ENCODE assay signal across 31 mouse cellular contexts in the genomic region with DNA sequence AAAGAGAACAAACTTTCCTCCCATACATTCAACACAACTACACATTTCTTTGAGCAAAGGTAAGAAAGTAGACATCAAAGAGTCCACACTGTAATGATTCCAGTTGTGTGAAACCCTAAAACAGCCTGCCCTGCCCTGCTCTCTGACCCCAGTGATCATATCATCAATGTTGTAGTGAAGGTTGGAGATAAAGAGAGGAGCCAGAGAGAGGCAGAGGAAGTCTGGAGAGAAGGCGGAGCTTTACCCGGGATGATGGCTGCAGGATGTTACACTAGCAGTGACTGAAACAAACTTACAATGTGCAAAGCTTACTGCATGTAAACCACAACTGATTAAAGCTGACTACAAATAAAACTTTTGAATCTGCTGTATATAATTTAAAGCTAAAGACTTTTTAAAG. TPM values are rescaled to one million over a fixed set of nuclear protein-coding genes. Genes with fewer than 3 reads are reported as not detected.
DNase-seq lines count a peak whose midpoint lies in the region; ATAC-seq and TF ChIP-seq lines count a peak whose summit lies in the region.
"Had no signal": no experiment of that assay in that cellular context is flagged by ENCODE, and none has a peak within 500 bp of the region (broad histone marks: within the 10 kb centered on the region; RNA-seq: fewer than 3 reads in every experiment).

No protein-coding gene starts in this region.

- H3K9me3 ChIP-seq in liver, embryonic 13.5 days (replicated peaks): no peaks in the 10 kb centered on the region
- H3K9me3 ChIP-seq in liver, postnatal 0 days (ENCODE audit: low read length): no peaks in the 10 kb centered on the region
- H3K9me3 ChIP-seq in MEL (replicated peaks; ENCODE audit: insufficient read depth, low read length): no peaks in the 10 kb centered on the region
- H3K9me3 ChIP-seq in midbrain, embryonic 11.5 days (ENCODE audit: control insufficient read depth, low read length): no peaks in the 10 kb centered on the region
- no peaks in the 10 kb centered on the region for H3K9me3 ChIP-seq in midbrain, embryonic 10.5 days (replicated peaks)
- H3K9me3 ChIP-seq: embryonic facial prominence, embryonic 10.5 days; embryonic facial prominence, embryonic 13.5 days; forebrain, embryonic 12.5 days; forebrain, embryonic 15.5 days had no signal

- H3K4me3 ChIP-seq in liver, embryonic 13.5 days (replicated peaks): no peak overlapping the region
- no peak overlapping the region for H3K4me3 ChIP-seq in liver, postnatal 0 days (ENCODE audit: low read depth, low read length)
- H3K4me3 ChIP-seq in MEL (ENCODE audit: control insufficient read depth in 1 of 2, insufficient read depth in 1 of 2, low read depth in 2 of 2, low read length in 2 of 2): no peak overlapping the region
- no peak overlapping the region for H3K4me3 ChIP-seq in midbrain, embryonic 11.5 days (ENCODE audit: low read depth, low read length)
- H3K4me3 ChIP-seq in midbrain, embryonic 10.5 days: no peak overlapping the region
- H3K4me3 ChIP-seq: embryonic facial prominence, embryonic 10.5 days; embryonic facial prominence, embryonic 13.5 days; erythroblast, embryonic 14.5 days; forebrain, embryonic 12.5 days; forebrain, embryonic 15.5 days had no signal

- TF ChIP-seq POLR2A in MEL (IDR thresholded peaks at IDR 0.05; ENCODE audit: control insufficient read depth in 1 of 2, insufficient read depth in 1 of 2, low read depth in 1 of 2, low read length in 2 of 2, poor library complexity in 1 of 2): no peak

- H3K27ac ChIP-seq in liver, embryonic 13.5 days: no peak overlapping the region
- H3K27ac ChIP-seq in liver, postnatal 0 days (ENCODE audit: low read depth): no peak overlapping the region
- H3K27ac ChIP-seq in MEL (ENCODE audit: control insufficient read depth, low read depth, low read length): no peak overlapping the region
- no peak overlapping the region for H3K27ac ChIP-seq in midbrain, embryonic 11.5 days (ENCODE audit: low read depth, low read length)
- no peak overlapping the region for H3K27ac ChIP-seq in midbrain, embryonic 10.5 days (replicated peaks)
- H3K27ac ChIP-seq: embryonic facial prominence, embryonic 10.5 days; embryonic facial prominence, embryonic 13.5 days; forebrain, embryonic 12.5 days; forebrain, embryonic 15.5 days; hindbrain, embryonic 14.5 days; hindbrain, postnatal 0 days had no signal

- peak; percentile 54; the same call in 1 of the 2 replicates for ATAC-seq in liver, embryonic 13.5 days (ENCODE audit: low read depth)
- ATAC-seq in liver, postnatal 0 days: no peak
- peak; percentile 59 for ATAC-seq in megakaryocyte-erythroid progenitor cell, adult 5-6 weeks (replicated peaks; ENCODE audit: low FRiP score, low TSS enrichment, poor library complexity, severe bottlenecking)
- ATAC-seq in midbrain, embryonic 11.5 days (ENCODE audit: low FRiP score): no peak
- ATAC-seq: forebrain, embryonic 15.5 days; hindbrain, postnatal 0 days had no signal

- no peaks in the 10 kb centered on the region for H3K79me2 ChIP-seq in MEL (ENCODE audit: control insufficient read depth, insufficient read depth, low read length, poor library complexity)

- peaks cover 22% of the 10 kb centered on the region for H3K36me3 ChIP-seq in liver, embryonic 13.5 days
- H3K36me3 ChIP-seq in liver, postnatal 0 days (replicated peaks; ENCODE audit: insufficient read depth, low read length): peaks cover 7% of the 10 kb centered on the region; the same call in 1 of the 2 replicates
- H3K36me3 ChIP-seq in MEL (ENCODE audit: control insufficient read depth in 1 of 2, insufficient read depth in 2 of 2, low read length in 2 of 2): peaks cover 0 to 11% of the 10 kb centered on the region in 2 experiments; a peak in 3 of 4 replicates
- H3K36me3 ChIP-seq in midbrain, embryonic 11.5 days (ENCODE audit: control insufficient read depth, insufficient read depth, low read length): no peaks in the 10 kb centered on the region
- H3K36me3 ChIP-seq in midbrain, embryonic 10.5 days: peaks cover 37% of the 10 kb centered on the region
- H3K36me3 ChIP-seq: forebrain, embryonic 15.5 days had no signal

- no peak for TF ChIP-seq EP300 in liver, postnatal 0 days (IDR thresholded peaks at IDR 0.05; ENCODE audit: low read depth)
- no peak for TF ChIP-seq EP300 in MEL (IDR thresholded peaks at IDR 0.05; ENCODE audit: low read depth in 1 of 2, low read length in 2 of 2)

- no peak for TF ChIP-seq RAD21 in MEL (IDR thresholded peaks at IDR 0.05; ENCODE audit: low read depth, low read length)

- H3K4me1 ChIP-seq in liver, embryonic 13.5 days (replicated peaks): peaks cover 12% of the 10 kb centered on the region
- H3K4me1 ChIP-seq in liver, postnatal 0 days (ENCODE audit: insufficient read depth): no peaks in the 10 kb centered on the region
- peaks cover 3 to 7% of the 10 kb centered on the region in 2 experiments; a peak in 3 of 4 replicates for H3K4me1 ChIP-seq in MEL (ENCODE audit: control insufficient read depth in 1 of 2, insufficient read depth in 2 of 2, low read length in 2 of 2)
- H3K4me1 ChIP-seq in midbrain, embryonic 11.5 days (ENCODE audit: control insufficient read depth, insufficient read depth, low read length): no peaks in the 10 kb centered on the region
- H3K4me1 ChIP-seq in midbrain, embryonic 10.5 days: no peaks in the 10 kb centered on the region
- H3K4me1 ChIP-seq: embryonic facial prominence, embryonic 10.5 days; embryonic facial prominence, embryonic 13.5 days; forebrain, embryonic 12.5 days; forebrain, embryonic 15.5 days had no signal

- no peaks in the 10 kb centered on the region for H3K27me3 ChIP-seq in liver, embryonic 13.5 days
- H3K27me3 ChIP-seq in liver, postnatal 0 days (ENCODE audit: insufficient read depth, low read length): no peaks in the 10 kb centered on the region
- H3K27me3 ChIP-seq in MEL (ENCODE audit: control insufficient read depth in 1 of 2, insufficient read depth in 2 of 2, low read length in 2 of 2): no peaks in the 10 kb centered on the region
- H3K27me3 ChIP-seq in midbrain, embryonic 11.5 days (ENCODE audit: control insufficient read depth, insufficient read depth, low read length): no peaks in the 10 kb centered on the region
- H3K27me3 ChIP-seq in midbrain, embryonic 10.5 days (ENCODE audit: low read depth, poor library complexity, severe bottlenecking): no peaks in the 10 kb centered on the region
- H3K27me3 ChIP-seq: embryonic facial prominence, embryonic 13.5 days; forebrain, embryonic 12.5 days; forebrain, embryonic 15.5 days had no signal

- TF ChIP-seq CTCF in liver, postnatal 0 days (IDR thresholded peaks at IDR 0.05; ENCODE audit: low read depth): no peak
- no peak for TF ChIP-seq CTCF in MEL (IDR thresholded peaks at IDR 0.05 in 2 of 3, conservative IDR thresholded peaks at IDR 0.05 in 1 of 3; ENCODE audit: control insufficient read depth in 1 of 3, insufficient read depth in 1 of 3, low read depth in 2 of 3, low read length in 3 of 3, poor library complexity in 1 of 3, severe bottlenecking in 1 of 3)

- WGBS in liver, embryonic 13.5 days (ENCODE audit: insufficient replicate concordance): 41% methylated on average over 2 of the region's 2 CpGs
- 38% methylated on average over 2 of the region's 2 CpGs for WGBS in liver, postnatal 0 days (ENCODE audit: insufficient replicate concordance)
- WGBS in midbrain, embryonic 11.5 days: 87% methylated on average over 2 of the region's 2 CpGs
- WGBS in midbrain, embryonic 10.5 days: 94% methylated on average over 2 of the region's 2 CpGs

- no peak for DNase-seq in liver, embryonic 13.5 days
- DNase-seq in liver, postnatal 0 days: no peak
- peak; percentile 50 for DNase-seq in MEL (ENCODE audit: low read depth, low spot score)
- DNase-seq in induced T-regulatory cell, adult 2 months (ENCODE audit: low read depth): peak; percentile 39
- DNase-seq in midbrain, embryonic 11.5 days (ENCODE audit: low spot score, missing footprints): no peak
- DNase-seq in midbrain, embryonic 10.5 days (ENCODE audit: low spot score): no peak
- no peak for DNase-seq in heart, adult 18-20 months
- DNase-seq: adrenal gland, adult 2 months; adrenal gland, postnatal 14 days; cerebellum, adult 11 months; cerebellum, adult 2 months; cerebellum, adult 9-11 months; cerebellum, postnatal 25 days; embryo, embryonic 11 days; gastrocnemius, postnatal 10 days; gastrocnemius, postnatal 36 days; heart, postnatal 36 days had no signal

- no peak overlapping the region for H3K4me2 ChIP-seq in liver, embryonic 13.5 days
- H3K4me2 ChIP-seq in liver, postnatal 0 days (ENCODE audit: low read depth, low read length): no peak overlapping the region
- no peak overlapping the region for H3K4me2 ChIP-seq in midbrain, embryonic 11.5 days
- H3K4me2 ChIP-seq: embryonic facial prominence, embryonic 13.5 days; forebrain, embryonic 12.5 days; forebrain, embryonic 15.5 days; heart, embryonic 11.5 days; hindbrain, embryonic 14.5 days had no signal

- no peak overlapping the region for H3K9ac ChIP-seq in liver, embryonic 13.5 days
- no peak overlapping the region for H3K9ac ChIP-seq in liver, postnatal 0 days (replicated peaks)
- H3K9ac ChIP-seq in MEL (ENCODE audit: control insufficient read depth, low read depth, low read length, poor library complexity, severe bottlenecking): no peak overlapping the region
- no peak overlapping the region for H3K9ac ChIP-seq in midbrain, embryonic 11.5 days (ENCODE audit: low read length)
- H3K9ac ChIP-seq: embryonic facial prominence, embryonic 13.5 days; forebrain, embryonic 12.5 days; forebrain, embryonic 15.5 days; hindbrain, embryonic 14.5 days had no signal

RNA-seq across cellular contexts. Expression of gene Gm20379, which starts 22.2 kb away (rescaled TPM):
- 0.32 and 0.43 TPM in 2 replicates for polyA plus RNA-seq in liver, embryonic 13.5 days (2015; fragmentation: Nextera tagmentation; extraction: Ambion mirVana)
- 0.24 and 0.38 TPM in 2 replicates for polyA plus RNA-seq in liver, postnatal 0 days (2015; fragmentation: Nextera tagmentation; extraction: Ambion mirVana)
- total RNA-seq in MEL (2012; rRNA removed): not detected in 2 replicates
- 1 to 10 TPM in 1 of 2 experiments, not detected in 1; 9.4 TPM for polyA plus RNA-seq in MEL (2012; ENCODE audit: insufficient read depth in 1 of 2, insufficient read length in 2 of 2, low read depth in 1 of 2, low replicate concordance in 2 of 2, missing spikeins in 1 of 2)
- total RNA-seq in megakaryocyte-erythroid progenitor cell, adult 5-6 weeks (2014; fragmentation: Nextera tagmentation): not detected in 2 replicates
- total RNA-seq in megakaryocyte-erythroid progenitor cell, adult 5-6 weeks (2017): not detected in 2 replicates
- polyA plus RNA-seq in midbrain, embryonic 11.5 days (2014; fragmentation: Nextera tagmentation; extraction: Ambion mirVana): 0.74 and 0.80 TPM in 2 replicates
- polyA plus RNA-seq in midbrain, embryonic 10.5 days (2016; fragmentation: Nextera tagmentation; extraction: Ambion mirVana): 0.84 and 0.89 TPM in 2 replicates
- not detected for total RNA-seq in heart, adult 18-20 months (2021)
- total RNA-seq: adrenal gland, adult 2 months; adrenal gland, postnatal 14 days; adrenal gland, postnatal 4 days; gastrocnemius, adult 18-20 months; gastrocnemius, postnatal 10 days; gastrocnemius, postnatal 36 days; granulocyte monocyte progenitor cell, adult 5-6 weeks; heart, adult 8-10 months; heart, postnatal 36 days; hindbrain, postnatal 0 days had no signal
- polyA plus RNA-seq: adrenal gland, adult 2 months; cerebellum, adult 2 months; cortical plate, adult 2 months; erythroblast, embryonic 14.5 days had no signal

RNA-seq across cellular contexts. Expression of gene Dhfr, which starts 26.5 kb away (rescaled TPM):
- 21.0 and 24.0 TPM in 2 replicates for polyA plus RNA-seq in liver, embryonic 13.5 days (2015; fragmentation: Nextera tagmentation; extraction: Ambion mirVana)
- 10.4 and 11.0 TPM in 2 replicates for polyA plus RNA-seq in liver, postnatal 0 days (2015; fragmentation: Nextera tagmentation; extraction: Ambion mirVana)
- total RNA-seq in MEL (2012; rRNA removed): 15.7 and 16.2 TPM in 2 replicates
- 10 to 100 TPM; 17.4 to 63.1 TPM for polyA plus RNA-seq in MEL (2012; ENCODE audit: insufficient read depth in 1 of 2, insufficient read length in 2 of 2, low read depth in 1 of 2, low replicate concordance in 2 of 2, missing spikeins in 1 of 2)
- total RNA-seq in megakaryocyte-erythroid progenitor cell, adult 5-6 weeks (2014; fragmentation: Nextera tagmentation): 22.6 and 24.9 TPM in 2 replicates
- 25.5 and 30.3 TPM in 2 replicates for total RNA-seq in megakaryocyte-erythroid progenitor cell, adult 5-6 weeks (2017)
- polyA plus RNA-seq in midbrain, embryonic 11.5 days (2014; fragmentation: Nextera tagmentation; extraction: Ambion mirVana): 25.3 and 25.8 TPM in 2 replicates
- 24.9 and 28.5 TPM in 2 replicates for polyA plus RNA-seq in midbrain, embryonic 10.5 days (2016; fragmentation: Nextera tagmentation; extraction: Ambion mirVana)
- 1 to 10 TPM in 1 of 2 experiments, under 1 TPM in 1; 0.77 to 1.2 TPM for total RNA-seq in heart, adult 18-20 months (2021)

RNA-seq across cellular contexts. Expression of gene Msh3, which starts 26.8 kb away (rescaled TPM):
- polyA plus RNA-seq in liver, embryonic 13.5 days (2015; fragmentation: Nextera tagmentation; extraction: Ambion mirVana): 12.8 and 14.5 TPM in 2 replicates
- 6.8 and 7.8 TPM in 2 replicates for polyA plus RNA-seq in liver, postnatal 0 days (2015; fragmentation: Nextera tagmentation; extraction: Ambion mirVana)
- total RNA-seq in MEL (2012; rRNA removed): 14.4 and 15.0 TPM in 2 replicates
- 10 to 100 TPM in 1 of 2 experiments, not detected in 1; 17.7 TPM for polyA plus RNA-seq in MEL (2012; ENCODE audit: insufficient read depth in 1 of 2, insufficient read length in 2 of 2, low read depth in 1 of 2, low replicate concordance in 2 of 2, missing spikeins in 1 of 2)
- total RNA-seq in megakaryocyte-erythroid progenitor cell, adult 5-6 weeks (2014; fragmentation: Nextera tagmentation): 56.3 and 63.4 TPM in 2 replicates
- total RNA-seq in megakaryocyte-erythroid progenitor cell, adult 5-6 weeks (2017): 57.2 and 59.9 TPM in 2 replicates
- polyA plus RNA-seq in midbrain, embryonic 11.5 days (2014; fragmentation: Nextera tagmentation; extraction: Ambion mirVana): 35.3 and 41.2 TPM in 2 replicates
- 31.0 and 31.2 TPM in 2 replicates for polyA plus RNA-seq in midbrain, embryonic 10.5 days (2016; fragmentation: Nextera tagmentation; extraction: Ambion mirVana)
- 10 to 100 TPM in 1 of 2 experiments, 1 to 10 TPM in 1; 8.6 to 10.5 TPM for total RNA-seq in heart, adult 18-20 months (2021)

Comparison
In these comparisons a context has a peak if more than half of its experiments do, and no peak if none do; other contexts are left out.
1. ATAC-seq: peak in liver, embryonic 13.5 days (single experiment) and megakaryocyte-erythroid progenitor cell, adult 5-6 weeks (single experiment); none in liver, postnatal 0 days (single experiment) and midbrain, embryonic 11.5 days (single experiment).
2. DNase-seq: peak in MEL (single experiment) and induced T-regulatory cell, adult 2 months (single experiment); none in liver, embryonic 13.5 days (single experiment), liver, postnatal 0 days (single experiment), midbrain, embryonic 11.5 days (single experiment), midbrain, embryonic 10.5 days (single experiment) and heart, adult 18-20 months (0 of 2).